Mouse (Mus musculus): ENCODE measurements around the gene Pdik1l.
"Not testable (repeated sequence)": the region's sequence is repeated elsewhere in the genome, so short reads cannot be mapped to it uniquely, and the experiment has no call there.

GRCm38 (mm10) chr4:134296096-134296495 lies 8.4 kb upstream of the Pdik1l start:
- not testable (repeated sequence) for TF ChIP-seq CTCF (IDR thresholded peaks at IDR 0.05; ENCODE audit: borderline replicate concordance, insufficient read depth, low read depth, low read length); POLR2A (IDR thresholded peaks at IDR 0.05; ENCODE audit: borderline replicate concordance, insufficient read depth, low read length)
